Mouse (Mus musculus): ENCODE measurements around the gene Hes2. TPM values are rescaled to one million over a fixed set of nuclear protein-coding genes. Genes with fewer than 3 reads are reported as not detected.

Gene Hes2
- polyA plus RNA-seq, 1 experiment from 2014 or later: not detected

DNA sequence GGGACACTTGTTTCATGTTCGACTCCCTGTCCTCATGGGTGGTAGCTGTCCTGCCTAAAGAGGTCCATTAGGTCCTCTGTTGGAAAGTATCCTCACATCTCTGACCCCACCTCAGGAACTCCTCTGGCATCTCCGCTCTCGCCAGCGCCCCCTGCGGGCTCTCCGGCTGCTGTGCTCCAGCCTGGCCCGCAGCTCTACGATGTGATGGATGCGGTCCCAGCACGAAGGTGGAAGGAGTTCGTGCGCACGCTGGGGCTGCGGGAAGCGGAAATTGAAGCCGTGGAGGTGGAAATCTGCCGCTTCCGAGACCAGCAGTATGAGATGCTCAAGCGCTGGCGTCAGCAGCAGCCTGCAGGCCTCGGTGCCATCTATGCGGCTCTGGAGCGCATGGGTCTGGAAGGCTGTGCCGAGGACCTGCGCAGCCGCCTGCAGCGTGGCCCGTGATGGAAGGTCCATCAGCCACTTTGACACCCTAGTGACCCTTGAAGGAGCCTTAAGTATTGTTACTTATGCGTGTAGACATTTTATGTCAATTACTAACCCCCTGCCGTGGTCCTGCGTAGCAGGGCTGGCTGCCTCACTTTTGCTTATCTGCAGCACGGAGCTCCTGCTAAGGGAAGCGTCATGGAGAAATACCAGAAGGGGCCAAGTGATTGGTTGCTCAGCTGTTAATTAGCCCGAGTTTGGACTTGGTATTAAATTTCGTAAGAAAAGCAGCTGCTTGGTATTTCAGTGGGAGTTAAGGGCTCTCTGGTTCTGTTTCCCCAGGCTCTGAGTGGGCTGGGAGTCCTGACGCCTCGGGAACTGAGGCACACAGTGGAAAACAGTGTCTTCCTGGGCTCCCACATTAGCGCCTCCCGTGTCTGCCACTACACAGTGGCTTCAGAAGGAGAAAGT lies 39.0 kb upstream of the Hes2 start:
- whole genome bisulfite sequencing: 7% methylated on average over 39 of the region's 39 CpGs
- Histone ChIP-seq H3K27me3 (ENCODE audit: control insufficient read depth, insufficient read depth, low read length) (peaks cover 91% of the 10 kb centered on the region), H3K4me3 (ENCODE audit: control insufficient read depth in 1 of 2, insufficient read depth in 1 of 2, low read depth in 1 of 2, low read length in 2 of 2) (peak overlapping the region in 1 of 2 experiments; percentile 23; a peak in 1 of 4 replicates), H3K4me2 (ENCODE audit: low read length) (peak overlapping the region; percentile 61), H3K27ac (replicated peaks in 1 of 2; ENCODE audit: control insufficient read depth in 1 of 2, insufficient read depth in 1 of 2, low read depth in 2 of 2, low read length in 2 of 2) (no peak overlapping the region), H3K9me3 (ENCODE audit: control insufficient read depth, low read length) (no peaks in the 10 kb centered on the region), H3K4me1 (ENCODE audit: control insufficient read depth in 2 of 2, insufficient read depth in 2 of 2, low read length in 2 of 2) (peaks cover 19 to 27% of the 10 kb centered on the region in 2 experiments; a peak in 3 of 4 replicates), H3K36me3 (ENCODE audit: control insufficient read depth, insufficient read depth, low read length) (peaks cover 6% of the 10 kb centered on the region), H3K9ac (ENCODE audit: low read length) (no peak overlapping the region)
- no peak for ATAC-seq (ENCODE audit: insufficient number of reproducible peaks, insufficient read depth, low FRiP score, low read depth)

- H3K4me2 ChIP-seq (ENCODE audit: low read length): peak overlapping the region; percentile 61
- no peak for ATAC-seq (ENCODE audit: insufficient number of reproducible peaks, insufficient read depth, low FRiP score, low read depth)
- H3K27ac ChIP-seq (replicated peaks in 1 of 2; ENCODE audit: control insufficient read depth in 1 of 2, insufficient read depth in 1 of 2, low read depth in 2 of 2, low read length in 2 of 2): no peak overlapping the region
- peaks cover 91% of the 10 kb centered on the region for H3K27me3 ChIP-seq (ENCODE audit: control insufficient read depth, insufficient read depth, low read length)
- 3% methylated on average over 30 of the region's 31 CpGs for WGBS
- no peaks in the 10 kb centered on the region for H3K36me3 ChIP-seq (ENCODE audit: control insufficient read depth, insufficient read depth, low read length)
- peaks cover 25 to 32% of the 10 kb centered on the region in 2 experiments; a peak in 3 of 4 replicates for H3K4me1 ChIP-seq (ENCODE audit: control insufficient read depth in 2 of 2, insufficient read depth in 2 of 2, low read length in 2 of 2)
- H3K9ac ChIP-seq (ENCODE audit: low read length): peak overlapping the region; percentile 42
- peak overlapping the region; percentile 24 to 32 for H3K4me3 ChIP-seq (ENCODE audit: control insufficient read depth in 1 of 2, insufficient read depth in 1 of 2, low read depth in 1 of 2, low read length in 2 of 2)
- no peaks in the 10 kb centered on the region for H3K9me3 ChIP-seq (ENCODE audit: control insufficient read depth, low read length)
Observed at GRCm38 (mm10) chr4:152120311-152121182, 38.1 kb upstream of the Hes2 start.

DNA sequence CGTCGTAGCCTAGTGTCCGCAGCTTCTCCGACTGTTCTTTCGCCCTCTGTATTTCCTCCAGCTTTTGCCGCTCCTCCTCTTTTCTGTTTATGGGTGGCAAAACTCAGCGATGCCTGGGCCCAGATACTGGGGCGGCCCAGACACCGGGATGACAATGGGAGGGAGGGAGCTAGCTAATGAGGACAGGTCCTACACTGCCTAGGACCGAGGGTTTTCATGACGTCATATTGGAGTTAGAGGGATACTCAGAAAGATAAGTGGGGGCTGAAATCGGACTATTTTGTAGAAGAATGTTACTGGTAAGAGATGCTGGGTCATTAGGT lies 37.5 kb upstream of the Hes2 start:
- Histone ChIP-seq H3K9me3 (ENCODE audit: control insufficient read depth, low read length) (no peaks in the 10 kb centered on the region), H3K4me1 (ENCODE audit: control insufficient read depth in 2 of 2, insufficient read depth in 2 of 2, low read length in 2 of 2) (peaks cover 26 to 34% of the 10 kb centered on the region in 2 experiments; a peak in 3 of 4 replicates), H3K4me3 (ENCODE audit: control insufficient read depth in 1 of 2, insufficient read depth in 1 of 2, low read depth in 1 of 2, low read length in 2 of 2) (peak overlapping the region; percentile 24 to 32; a peak in 3 of 4 replicates), H3K36me3 (ENCODE audit: control insufficient read depth, insufficient read depth, low read length) (no peaks in the 10 kb centered on the region), H3K27ac (replicated peaks in 1 of 2; ENCODE audit: control insufficient read depth in 1 of 2, insufficient read depth in 1 of 2, low read depth in 2 of 2, low read length in 2 of 2) (no peak overlapping the region), H3K9ac (ENCODE audit: low read length) (peak overlapping the region; percentile 42; the same call in 1 of the 2 replicates), H3K4me2 (ENCODE audit: low read length) (peak overlapping the region; percentile 61), H3K27me3 (ENCODE audit: control insufficient read depth, insufficient read depth, low read length) (peaks cover 96% of the 10 kb centered on the region)
- ATAC-seq (ENCODE audit: insufficient number of reproducible peaks, insufficient read depth, low FRiP score, low read depth): no peak
- WGBS: 0% methylated on average over 12 of the region's 12 CpGs

GRCm38 (mm10) chr4:152124361-152124961 lies 34.2 kb upstream of the Hes2 start:
- H3K4me3 ChIP-seq (ENCODE audit: control insufficient read depth in 1 of 2, insufficient read depth in 1 of 2, low read depth in 1 of 2, low read length in 2 of 2): peak overlapping the region; percentile 25 to 26; a peak in 2 of 4 replicates
- no peak overlapping the region for H3K9ac ChIP-seq (ENCODE audit: low read length)
- no peaks in the 10 kb centered on the region for H3K9me3 ChIP-seq (ENCODE audit: control insufficient read depth, low read length)
- no peak overlapping the region for H3K27ac ChIP-seq (replicated peaks in 1 of 2; ENCODE audit: control insufficient read depth in 1 of 2, insufficient read depth in 1 of 2, low read depth in 2 of 2, low read length in 2 of 2)
- peak overlapping the region; percentile 63 for H3K4me2 ChIP-seq (ENCODE audit: low read length)
- H3K27me3 ChIP-seq (ENCODE audit: control insufficient read depth, insufficient read depth, low read length): peaks cover 98% of the 10 kb centered on the region
- H3K4me1 ChIP-seq (ENCODE audit: control insufficient read depth in 2 of 2, insufficient read depth in 2 of 2, low read length in 2 of 2): peaks cover 28 to 38% of the 10 kb centered on the region in 2 experiments; a peak in 3 of 4 replicates
- no peaks in the 10 kb centered on the region for H3K36me3 ChIP-seq (ENCODE audit: control insufficient read depth, insufficient read depth, low read length)
- 17% methylated on average over 13 of the region's 13 CpGs for WGBS
- no peak for ATAC-seq (ENCODE audit: insufficient number of reproducible peaks, insufficient read depth, low FRiP score, low read depth)

- Histone ChIP-seq H3K9me3 (ENCODE audit: control insufficient read depth, low read length) (no peaks in the 10 kb centered on the region), H3K4me3 (ENCODE audit: control insufficient read depth in 1 of 2, insufficient read depth in 1 of 2, low read depth in 1 of 2, low read length in 2 of 2) (peak overlapping the region; percentile 25 to 26), H3K36me3 (ENCODE audit: control insufficient read depth, insufficient read depth, low read length) (no peaks in the 10 kb centered on the region), H3K4me1 (ENCODE audit: control insufficient read depth in 2 of 2, insufficient read depth in 2 of 2, low read length in 2 of 2) (peaks cover 19 to 31% of the 10 kb centered on the region in 2 experiments; a peak in 3 of 4 replicates), H3K27ac (replicated peaks in 1 of 2; ENCODE audit: control insufficient read depth in 1 of 2, insufficient read depth in 1 of 2, low read depth in 2 of 2, low read length in 2 of 2) (no peak overlapping the region), H3K4me2 (ENCODE audit: low read length) (peak overlapping the region; percentile 63), H3K27me3 (ENCODE audit: control insufficient read depth, insufficient read depth, low read length) (peaks cover 98% of the 10 kb centered on the region), H3K9ac (ENCODE audit: low read length) (peak overlapping the region; percentile 41; the same call in 1 of the 2 replicates)
- ATAC-seq (ENCODE audit: insufficient number of reproducible peaks, insufficient read depth, low FRiP score, low read depth): no peak
- 6% methylated on average over 56 of the region's 56 CpGs for WGBS
Observed at GRCm38 (mm10) chr4:152125161-152126025, 33.3 kb upstream of the Hes2 start.

DNA sequence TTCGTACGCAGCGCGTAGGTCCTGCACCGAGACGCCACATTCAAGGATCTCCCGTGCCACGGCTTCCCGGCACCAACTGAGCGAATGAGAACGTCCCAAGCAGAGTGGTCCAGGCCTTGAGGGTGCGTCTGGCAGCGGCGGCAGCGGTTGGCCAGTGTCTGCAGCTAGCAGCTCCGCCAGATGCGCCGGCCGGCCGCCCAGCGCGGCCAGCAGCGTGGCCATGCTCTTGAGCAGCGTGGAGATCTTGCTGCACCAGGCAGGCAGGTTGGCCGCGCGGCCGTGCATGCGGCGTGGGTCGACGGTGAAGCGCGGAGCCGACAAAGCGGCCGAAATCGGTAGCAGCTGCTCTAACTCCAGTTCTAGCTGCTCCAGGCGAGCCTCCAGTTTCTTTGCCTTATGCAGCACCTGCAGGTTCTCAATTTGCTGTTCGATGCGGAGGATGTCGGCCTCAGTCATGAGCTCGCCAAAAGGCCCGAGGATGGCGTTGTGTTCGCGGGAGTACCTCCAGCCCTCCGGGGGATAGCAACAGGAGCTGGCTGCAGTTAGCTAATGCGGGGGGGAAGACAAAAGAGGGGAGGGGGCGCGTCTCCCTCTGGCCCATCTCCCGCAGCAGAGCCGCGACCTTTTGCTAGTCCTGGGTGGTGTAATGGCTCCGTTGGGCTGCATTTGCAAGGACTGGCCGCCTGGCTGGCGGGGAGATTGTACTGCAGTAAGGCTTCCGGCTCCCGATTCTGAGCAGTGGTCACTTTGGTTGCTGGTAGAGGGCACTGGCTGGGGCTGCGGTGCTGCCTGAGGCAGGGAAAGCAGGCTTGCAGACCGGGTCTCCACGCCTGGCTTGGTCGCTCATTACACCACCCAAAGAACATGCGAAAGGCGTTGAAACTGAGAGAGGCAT lies 32.4 kb upstream of the Hes2 start:
- WGBS: 5% methylated on average over 65 of the region's 65 CpGs
- Histone ChIP-seq H3K9ac (ENCODE audit: low read length) (no peak overlapping the region; the same call in 1 of the 2 replicates), H3K27me3 (ENCODE audit: control insufficient read depth, insufficient read depth, low read length) (peaks cover 98% of the 10 kb centered on the region), H3K27ac (replicated peaks in 1 of 2; ENCODE audit: control insufficient read depth in 1 of 2, insufficient read depth in 1 of 2, low read depth in 2 of 2, low read length in 2 of 2) (no peak overlapping the region), H3K4me2 (ENCODE audit: low read length) (peak overlapping the region; percentile 63), H3K4me3 (ENCODE audit: control insufficient read depth in 1 of 2, insufficient read depth in 1 of 2, low read depth in 1 of 2, low read length in 2 of 2) (peak overlapping the region; percentile 25 to 26), H3K36me3 (ENCODE audit: control insufficient read depth, insufficient read depth, low read length) (no peaks in the 10 kb centered on the region), H3K9me3 (ENCODE audit: control insufficient read depth, low read length) (no peaks in the 10 kb centered on the region), H3K4me1 (ENCODE audit: control insufficient read depth in 2 of 2, insufficient read depth in 2 of 2, low read length in 2 of 2) (peaks cover 12 to 32% of the 10 kb centered on the region in 2 experiments; a peak in 3 of 4 replicates)
- ATAC-seq (ENCODE audit: insufficient number of reproducible peaks, insufficient read depth, low FRiP score, low read depth): no peak
